Mouse (Mus musculus) spleen, adult 2 months (tissue): ENCODE data around the gene Ptpn13. TPM values are rescaled to one million over a fixed set of nuclear protein-coding genes. Genes with fewer than 3 reads are reported as not detected.

Source experiments
- DNase-seq, 2 experiments: peaks; one replicate each; pipeline versions ENCODE4 v3.0.0 to v3.0.0-alpha.2; 2012 to 2021; ENCODE audit warnings: low spot score in 2 of 2, low read depth in 1 of 2
- H3K27ac ChIP-seq: fragments of 200-500 bp; 2 replicates; pipeline ENCODE4 v1.5.1; 2012; ENCODE audit warnings: low read length, inconsistent platforms; ENCODE audit not compliant: insufficient read depth
- H3K27me3 ChIP-seq: fragments of 200-500 bp; 2 replicates; pipeline ENCODE4 v1.6.1; 2012; ENCODE audit warnings: mild to moderate bottlenecking, moderate library complexity, low read length, inconsistent platforms; ENCODE audit not compliant: control insufficient read depth, insufficient read depth
- H3K36me3 ChIP-seq: fragments of 200-500 bp; 2 replicates; pipeline ENCODE4 v1.6.1; 2012; ENCODE audit warnings: mild to moderate bottlenecking, low read length, inconsistent platforms; ENCODE audit not compliant: control insufficient read depth, insufficient read depth
- H3K4me1 ChIP-seq: fragments of 200-500 bp; 2 replicates; pipeline ENCODE4 v1.6.1; 2011; ENCODE audit warnings: inconsistent platforms; ENCODE audit not compliant: control insufficient read depth, insufficient read depth, insufficient read length
- H3K4me3 ChIP-seq: fragments of 200-500 bp; 2 replicates; pipeline ENCODE4 v1.5.1; 2011; ENCODE audit warnings: mild to moderate bottlenecking, inconsistent platforms; ENCODE audit not compliant: insufficient read depth, insufficient read length; ENCODE audit errors: extremely low read depth
- CTCF ChIP-seq: fragments of 200-500 bp; IDR thresholded peaks from 2 replicates; pipeline ENCODE4 v1.5.1; 2011; ENCODE audit warnings: mild to moderate bottlenecking, inconsistent platforms; ENCODE audit not compliant: insufficient read depth, insufficient read length, insufficient replicate concordance; ENCODE audit errors: extremely low read depth
- POLR2A ChIP-seq: fragments of 200-500 bp; IDR thresholded peaks from 2 replicates; pipeline ENCODE4 v1.6.1; 2011; ENCODE audit warnings: low read depth, low read length, inconsistent platforms
- WGBS: fragments of 180-500 bp; shearing (Covaris S2); methylation state at CpG from one replicate; pipeline ENCODE4 v1.1.7; 2018; 5-methylcytosine and 5-hydroxymethylcytosine counted together
- polyA plus RNA-seq: library from polyadenylated mRNA; depleted of rRNA; stranded (reverse); fragments of >200 nt; gene quantifications from 2 replicates; pipeline ENCODE4 v1.2.3, GENCODE M21; 2012

Ptpn13 gene
- polyA plus RNA-seq, 1 experiment, result 1.8 TPM

GRCm38 (mm10) chr5:103598881-103599280 lies 173.9 kb downstream of the Ptpn13 start:
- DNase-seq, result no peak
- Histone ChIP-seq H3K4me1 (no peaks in the 10 kb centered on the region), H3K27me3 (no peaks in the 10 kb centered on the region), H3K27ac (no peak overlapping the region), H3K36me3 (no peaks in the 10 kb centered on the region), H3K4me3 (no peak overlapping the region)
- TF ChIP-seq POLR2A (no peak), CTCF (no peak)
- 90% methylated on average over 5 of the region's 5 CpGs for WGBS

- H3K36me3 ChIP-seq, result no peaks in the 10 kb centered on the region
- H3K27ac ChIP-seq, result no peak overlapping the region
- no peaks in the 10 kb centered on the region for H3K4me1 ChIP-seq
- 87% methylated on average over 11 of the region's 11 CpGs for WGBS
- H3K27me3 ChIP-seq, result no peaks in the 10 kb centered on the region
- DNase-seq, result no peak
- TF ChIP-seq POLR2A, result no peak
- no peak for TF ChIP-seq CTCF
- no peak overlapping the region for H3K4me3 ChIP-seq
These were observed 178.3 kb downstream of the Ptpn13 start for GRCm38 (mm10) chr5:103603115-103603893.

DNA sequence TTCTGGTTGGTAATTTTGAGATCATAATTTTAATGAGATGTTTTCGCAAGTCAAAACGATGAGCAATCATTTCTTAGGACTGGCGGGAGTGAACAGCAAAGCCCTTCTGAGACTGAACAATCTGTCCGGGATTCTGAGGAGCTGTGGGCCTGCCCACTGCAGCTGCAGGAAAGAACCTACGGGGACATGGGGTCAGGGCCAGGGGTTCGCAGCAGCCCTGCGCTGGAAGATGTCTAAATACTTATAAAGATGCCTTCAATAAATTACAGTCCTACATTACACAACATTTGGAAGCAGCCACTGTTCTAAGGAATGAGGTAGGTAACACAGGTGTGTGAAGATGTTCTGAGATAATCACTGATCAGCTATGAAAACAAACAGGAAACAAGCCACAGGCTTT lies 180.7 kb downstream of the Ptpn13 start:
- H3K4me3 ChIP-seq, result no peak overlapping the region
- 86% methylated on average over 7 of the region's 7 CpGs for whole genome bisulfite sequencing
- no peaks in the 10 kb centered on the region for H3K36me3 ChIP-seq
- H3K27ac ChIP-seq, result no peak overlapping the region
- H3K4me1 ChIP-seq, result no peaks in the 10 kb centered on the region
- TF ChIP-seq CTCF (no peak), POLR2A (no peak)
- H3K27me3 ChIP-seq, result no peaks in the 10 kb centered on the region
- no peak for DNase-seq

DNA sequence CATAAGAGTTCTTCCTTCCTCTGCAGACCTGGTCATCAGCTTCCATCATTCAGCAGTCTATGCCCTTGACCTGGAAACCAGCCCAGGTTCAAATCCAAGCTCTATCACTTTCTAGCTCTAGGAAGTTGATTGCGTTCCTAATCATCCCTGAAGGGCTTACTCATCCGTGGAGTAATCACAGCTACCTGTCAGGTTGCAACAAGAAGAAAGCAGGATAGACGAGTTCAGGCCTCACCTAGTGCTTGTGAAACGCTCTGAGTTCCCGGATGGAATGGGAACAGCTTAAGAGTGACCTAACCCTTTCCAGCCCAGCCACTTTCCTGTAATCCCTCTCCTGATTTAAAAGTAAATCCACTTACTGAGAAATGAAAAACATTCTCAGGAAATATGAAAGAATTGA lies 185.2 kb downstream of the Ptpn13 start:
- Histone ChIP-seq H3K27me3 (no peaks in the 10 kb centered on the region), H3K4me3 (no peak overlapping the region), H3K4me1 (no peaks in the 10 kb centered on the region), H3K27ac (no peak overlapping the region), H3K36me3 (no peaks in the 10 kb centered on the region)
- no peak for DNase-seq
- 81% methylated on average over 5 of the region's 5 CpGs for WGBS
- TF ChIP-seq POLR2A, result no peak
- no peak for TF ChIP-seq CTCF

- no peak overlapping the region for H3K27ac ChIP-seq
- no peaks in the 10 kb centered on the region for H3K4me1 ChIP-seq
- TF ChIP-seq CTCF, result no peak
- TF ChIP-seq POLR2A, result no peak
- H3K27me3 ChIP-seq, result no peaks in the 10 kb centered on the region
- H3K36me3 ChIP-seq, result no peaks in the 10 kb centered on the region
- H3K4me3 ChIP-seq, result no peak overlapping the region
- no peak for DNase-seq
- 92% methylated on average over 10 of the region's 10 CpGs for WGBS
These were observed 186.0 kb downstream of the Ptpn13 start for GRCm38 (mm10) chr5:103610856-103611472.

DNA sequence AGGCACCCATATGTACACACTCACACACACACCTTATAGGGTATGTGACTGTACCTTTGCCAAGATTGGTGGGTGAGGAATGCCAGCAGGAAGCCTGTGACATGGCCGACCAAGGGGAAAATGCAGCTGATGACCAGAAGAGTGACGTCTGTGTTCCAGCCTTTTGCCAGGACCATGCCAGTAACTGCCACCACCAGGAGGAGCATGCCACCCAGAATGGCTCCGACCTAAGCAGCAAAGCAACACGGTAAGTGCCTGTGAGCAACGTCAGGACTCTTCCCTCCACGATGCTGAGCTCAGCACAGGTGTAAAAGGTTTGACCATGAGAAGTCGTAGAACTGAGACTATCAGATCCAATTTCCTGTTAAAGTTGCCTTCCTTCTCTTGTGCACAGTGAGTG lies 187.3 kb downstream of the Ptpn13 start:
- Histone ChIP-seq H3K4me1 (no peaks in the 10 kb centered on the region), H3K27ac (no peak overlapping the region), H3K36me3 (no peaks in the 10 kb centered on the region), H3K27me3 (no peaks in the 10 kb centered on the region), H3K4me3 (no peak overlapping the region)
- no peak for DNase-seq
- TF ChIP-seq POLR2A, result no peak
- no peak for TF ChIP-seq CTCF
- 89% methylated on average over 7 of the region's 7 CpGs for WGBS

GRCm38 (mm10) chr5:103614356-103614755 lies 189.4 kb downstream of the Ptpn13 start:
- H3K4me3 ChIP-seq, result no peak overlapping the region
- no peak for TF ChIP-seq CTCF
- no peak for TF ChIP-seq POLR2A
- WGBS, result 75% methylated on average over 7 of the region's 7 CpGs
- H3K27me3 ChIP-seq, result no peaks in the 10 kb centered on the region
- H3K27ac ChIP-seq, result no peak overlapping the region
- H3K4me1 ChIP-seq, result no peaks in the 10 kb centered on the region
- no peak for DNase-seq
- no peaks in the 10 kb centered on the region for H3K36me3 ChIP-seq
